ENCODE assay signal across 8 mouse cellular contexts in the genomic region with DNA sequence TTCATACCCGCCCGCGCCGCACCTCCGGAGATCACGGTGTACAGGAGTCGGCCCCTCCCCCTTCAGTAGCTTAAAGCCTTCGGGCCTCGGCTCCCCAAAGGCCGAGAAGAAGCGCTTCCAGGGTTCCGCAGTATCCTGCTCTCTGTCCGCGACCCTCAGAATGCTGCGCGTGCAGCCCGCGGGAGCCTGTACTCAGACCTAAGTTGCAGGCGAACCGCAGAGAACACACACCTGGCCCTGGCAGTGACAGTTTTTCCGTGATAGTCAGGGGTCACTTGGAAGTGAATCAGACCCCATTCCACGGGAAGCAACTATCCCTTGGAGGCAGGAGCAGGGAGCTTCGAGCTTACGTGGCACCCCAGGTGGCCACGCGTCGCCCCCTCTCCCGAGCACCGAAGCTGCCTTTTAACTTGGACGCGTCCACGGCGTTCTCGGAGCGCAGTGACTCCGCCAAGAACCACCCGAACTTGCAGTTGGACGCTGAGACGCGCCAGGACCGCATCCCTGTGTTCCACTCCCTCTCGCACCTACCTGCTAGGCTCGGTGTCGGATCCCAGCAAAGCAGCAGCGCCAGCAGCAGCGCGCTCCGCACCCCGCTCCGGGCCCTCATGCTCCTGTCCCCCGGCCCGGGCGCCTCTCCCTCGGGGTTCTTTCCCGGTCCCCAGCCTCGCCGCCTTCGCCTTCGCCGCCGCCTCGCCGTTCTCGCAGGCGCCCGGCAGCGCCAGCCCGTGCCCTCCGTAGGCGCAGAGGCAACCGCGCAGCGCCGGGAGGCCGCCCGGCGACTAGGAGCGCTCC. TPM values are rescaled to one million over a fixed set of nuclear protein-coding genes. Genes with fewer than 3 reads are reported as not detected.
DNase-seq lines count a peak whose midpoint lies in the region; ATAC-seq and TF ChIP-seq lines count a peak whose summit lies in the region.

No protein-coding gene starts in this region.

- peak; percentile 10 for ATAC-seq in hindbrain, embryonic 13.5 days (ENCODE audit: low FRiP score)
- no peak; the same call in 1 of the 2 replicates for ATAC-seq in liver, postnatal 0 days

- TF ChIP-seq CTCF in liver, postnatal 0 days (IDR thresholded peaks at IDR 0.05; ENCODE audit: low read depth) = no peak

- WGBS in hindbrain, embryonic 13.5 days = under 1% methylated on average over 78 of the region's 78 CpGs
- under 1% methylated on average over 78 of the region's 78 CpGs for WGBS in liver, postnatal 0 days (ENCODE audit: insufficient replicate concordance)

- H3K4me1 ChIP-seq in hindbrain, embryonic 13.5 days (replicated peaks) = peaks cover 58% of the 10 kb centered on the region
- peaks cover 19% of the 10 kb centered on the region for H3K4me1 ChIP-seq in liver, postnatal 0 days (ENCODE audit: insufficient read depth)

- peaks cover 92% of the 10 kb centered on the region for H3K27me3 ChIP-seq in hindbrain, embryonic 13.5 days
- H3K27me3 ChIP-seq in liver, postnatal 0 days (ENCODE audit: insufficient read depth, low read length) = peaks cover 74% of the 10 kb centered on the region

- no peaks in the 10 kb centered on the region for H3K9me3 ChIP-seq in hindbrain, embryonic 13.5 days
- H3K9me3 ChIP-seq in liver, postnatal 0 days (ENCODE audit: low read length) = no peaks in the 10 kb centered on the region

- peak overlapping the region; percentile 96 for H3K4me2 ChIP-seq in hindbrain, embryonic 13.5 days
- peak overlapping the region; percentile 81 for H3K4me2 ChIP-seq in liver, postnatal 0 days (ENCODE audit: low read depth, low read length)

- peak overlapping the region; percentile 72 for H3K9ac ChIP-seq in hindbrain, embryonic 13.5 days
- H3K9ac ChIP-seq in liver, postnatal 0 days (replicated peaks) = peak overlapping the region; percentile 60

- peak overlapping the region; percentile 62 for H3K4me3 ChIP-seq in hindbrain, embryonic 13.5 days
- peak overlapping the region; percentile 52 for H3K4me3 ChIP-seq in liver, postnatal 0 days (ENCODE audit: low read depth, low read length)

- no peak for TF ChIP-seq EP300 in liver, postnatal 0 days (IDR thresholded peaks at IDR 0.05; ENCODE audit: low read depth)

- no peaks in the 10 kb centered on the region for H3K36me3 ChIP-seq in hindbrain, embryonic 13.5 days
- H3K36me3 ChIP-seq in liver, postnatal 0 days (replicated peaks; ENCODE audit: insufficient read depth, low read length) = no peaks in the 10 kb centered on the region

- peak; percentile 27 for DNase-seq in adrenal gland, postnatal 25 days
- DNase-seq in adrenal gland, adult 2 months = no peak
- DNase-seq in urinary bladder, postnatal 14 days (ENCODE audit: low spot score) = peak; percentile 60
- DNase-seq in urinary bladder, postnatal 25 days (ENCODE audit: low spot score) = no peak
- DNase-seq in liver, postnatal 0 days = no peak
- DNase-seq in spleen, postnatal 10 days (ENCODE audit: low spot score in 2 of 2) = no peak
- DNase-seq in natural killer cell, adult 2 months (ENCODE audit: low spot score in 2 of 2) = no peak

- peak overlapping the region; percentile 23; the same call in 1 of the 2 replicates for H3K27ac ChIP-seq in hindbrain, embryonic 13.5 days
- no peak overlapping the region; the same call in 1 of the 2 replicates for H3K27ac ChIP-seq in liver, postnatal 0 days (ENCODE audit: low read depth)

RNA-seq across cellular contexts. Expression of a gene that starts 0.6 kb away (rescaled TPM):
- total RNA-seq in adrenal gland, postnatal 25 days (2021) = 5.5 and 8.0 TPM in 2 replicates
- 1 to 10 TPM; 5.9 to 6.2 TPM for total RNA-seq in adrenal gland, adult 2 months (2021)
- polyA plus RNA-seq in adrenal gland, adult 2 months (2012; rRNA removed) = 9.4 and 9.9 TPM in 2 replicates
- 2.5 and 3.3 TPM in 2 replicates for polyA plus RNA-seq in hindbrain, embryonic 13.5 days (2015; fragmentation: Nextera tagmentation; extraction: Ambion mirVana)
- 0.39 and 0.40 TPM in 2 replicates for polyA plus RNA-seq in liver, postnatal 0 days (2015; fragmentation: Nextera tagmentation; extraction: Ambion mirVana)

Comparison
In these comparisons a context has a peak if more than half of its experiments do, and no peak if none do; other contexts are left out.
1. DNase-seq: peak in adrenal gland, postnatal 25 days (single experiment) and urinary bladder, postnatal 14 days (single experiment); none in adrenal gland, adult 2 months (single experiment), urinary bladder, postnatal 25 days (single experiment), liver, postnatal 0 days (single experiment), spleen, postnatal 10 days (0 of 2) and natural killer cell, adult 2 months (0 of 2).